Mouse (Mus musculus) intestine, embryonic 15.5 days (tissue): Measurements from ENCODE around the gene Rnf208. TPM values are rescaled to one million over a fixed set of nuclear protein-coding genes. Genes with fewer than 3 reads are reported as not detected.

Experiments used
- ATAC-seq: fragments of 200-750 bp; cut with Nextera tagmentation; 2 replicates; pipeline ENCODE4 v1.8.0; 2017; ENCODE audit warnings: moderate TSS enrichment, moderate library complexity
- H3K27ac ChIP-seq: fragments of 300-500 bp; sonication (generic); 2 replicates; pipeline ENCODE4 v1.5.1; 2015; ENCODE audit warnings: mild to moderate bottlenecking, inconsistent platforms
- H3K27me3 ChIP-seq: fragments of 300-500 bp; sonication (generic); replicated peaks from 2 replicates; pipeline ENCODE4 v1.6.1; 2015; ENCODE audit warnings: inconsistent platforms
- H3K36me3 ChIP-seq: fragments of 300-500 bp; sonication (generic); 2 replicates; pipeline ENCODE4 v1.6.1; 2015; ENCODE audit warnings: inconsistent platforms
- H3K4me1 ChIP-seq: fragments of 300-500 bp; sonication (generic); replicated peaks from 2 replicates; pipeline ENCODE4 v1.6.1; 2015; ENCODE audit warnings: inconsistent platforms
- H3K4me2 ChIP-seq: fragments of 300-500 bp; sonication (generic); replicated peaks from 2 replicates; pipeline ENCODE4 v1.6.1; 2015; ENCODE audit warnings: mild to moderate bottlenecking, inconsistent platforms
- H3K4me3 ChIP-seq: fragments of 300-500 bp; sonication (generic); replicated peaks from 2 replicates; pipeline ENCODE4 v1.5.1; 2015; ENCODE audit warnings: inconsistent platforms
- H3K9ac ChIP-seq: fragments of 300-500 bp; sonication (generic); 2 replicates; pipeline ENCODE4 v1.6.1; 2015; ENCODE audit warnings: inconsistent platforms
- H3K9me3 ChIP-seq: fragments of 300-500 bp; sonication (generic); 2 replicates; pipeline ENCODE4 v1.6.1; 2016; ENCODE audit warnings: inconsistent platforms
- WGBS: fragments of 180-500 bp; shearing (Covaris S2); methylation state at CpG from one replicate; pipeline ENCODE4 v1.1.7; 2015; 5-methylcytosine and 5-hydroxymethylcytosine counted together
- polyA plus RNA-seq: library from polyadenylated mRNA; unstranded; fragments of >200 nt; fragmentation: Nextera tagmentation; extraction: Ambion mirVana; gene quantifications from 2 replicates; pipeline ENCODE4 v1.2.1, GENCODE M21; 2015

Gene Rnf208
- polyA plus RNA-seq, 1 experiment from 2014 or later, result 19.0 TPM

DNA sequence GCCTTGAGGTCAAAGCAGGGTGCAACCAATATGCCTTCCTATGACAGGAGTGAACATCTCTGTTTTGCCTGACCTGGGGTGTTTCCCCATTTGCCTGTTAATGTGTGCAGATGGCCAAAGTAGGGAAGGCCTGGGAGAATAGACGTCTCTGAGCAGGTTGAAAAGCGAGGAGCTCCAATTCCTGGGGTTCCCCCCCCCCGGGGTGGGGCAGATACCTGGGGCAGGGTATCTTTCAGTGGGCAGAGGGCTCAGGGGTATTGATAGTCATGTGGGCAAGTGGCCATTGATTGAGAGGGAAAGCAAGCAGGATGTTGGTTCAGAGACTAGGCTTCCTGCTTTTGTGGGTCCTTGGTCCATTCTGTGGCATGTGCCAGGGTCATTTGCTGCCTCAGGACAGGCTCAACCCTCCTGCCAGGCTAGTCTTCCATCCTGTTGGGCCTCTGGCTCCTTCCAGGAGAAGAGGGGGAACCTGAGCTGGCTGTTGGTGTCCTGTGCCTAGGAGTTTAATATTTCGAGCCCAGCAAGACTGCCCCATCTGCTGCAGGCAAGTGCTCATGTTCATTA, 25.8 kb downstream of the Rnf208 start:
- Histone ChIP-seq H3K27ac (no peak overlapping the region), H3K36me3 (peaks cover 25% of the 10 kb centered on the region), H3K27me3 (peaks cover 6% of the 10 kb centered on the region), H3K9ac (no peak overlapping the region), H3K4me2 (no peak overlapping the region), H3K4me3 (no peak overlapping the region), H3K9me3 (no peaks in the 10 kb centered on the region), H3K4me1 (peaks cover 54% of the 10 kb centered on the region)
- no peak for ATAC-seq
- 74% methylated on average over 4 of the region's 4 CpGs for WGBS

DNA sequence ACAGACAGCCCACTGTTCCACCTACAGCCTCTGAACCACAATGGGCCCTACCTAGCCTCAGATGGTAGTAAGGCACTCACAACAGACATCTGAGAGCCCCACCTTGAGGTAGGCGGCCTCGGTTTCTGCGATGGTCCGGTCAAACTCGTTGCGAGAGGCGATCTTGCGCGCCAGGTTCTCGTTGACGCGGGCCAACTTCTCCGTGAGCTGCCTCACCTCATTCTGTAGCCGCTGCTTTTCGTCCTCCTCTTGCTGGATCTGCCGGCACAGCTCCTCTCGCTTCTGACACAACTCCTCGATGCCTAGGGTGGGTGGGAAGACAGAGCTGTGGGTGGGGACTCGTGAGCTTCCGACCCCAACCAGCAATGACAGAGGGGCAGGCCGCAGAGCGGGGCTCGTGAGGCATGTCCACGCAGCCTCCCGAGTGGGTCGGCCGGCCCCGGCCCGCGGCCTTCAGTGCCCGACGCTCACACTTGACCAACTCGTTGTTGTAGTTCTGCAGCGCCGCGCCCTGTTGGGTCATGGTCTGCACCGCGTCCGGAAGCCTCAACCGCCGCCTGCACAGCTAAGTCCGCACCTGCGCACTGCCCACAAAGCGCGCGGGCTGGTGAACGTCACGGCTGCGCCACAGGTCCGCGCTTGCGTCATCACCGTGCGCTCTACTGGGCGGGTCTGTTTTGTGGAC, 29.9 kb downstream of the Rnf208 start, which contains the start of the genes Ssna1 and Anapc2:
TSS of gene Ssna1 (minus strand) at position 612 of the 685 bp plus-strand sequence.
TSS of gene Anapc2 (plus strand) at position 652 of the 685 bp plus-strand sequence.
- under 1% methylated on average over 55 of the region's 55 CpGs for WGBS
- H3K9ac ChIP-seq, result peak within 1 kb of the TSS; percentile 85
- peaks cover 29% of the 10 kb centered on the region for H3K4me1 ChIP-seq
- H3K9me3 ChIP-seq, result no peaks in the 10 kb centered on the region
- H3K27me3 ChIP-seq, result no peaks in the 10 kb centered on the region
- peak within 1 kb of the TSS; percentile 91 for H3K4me2 ChIP-seq
- ATAC-seq, result peak; percentile 96
- H3K27ac ChIP-seq, result peak within 1 kb of the TSS; percentile 87
- H3K4me3 ChIP-seq, result peak within 1 kb of the TSS; percentile 89
- peaks cover 58% of the 10 kb centered on the region for H3K36me3 ChIP-seq

DNA sequence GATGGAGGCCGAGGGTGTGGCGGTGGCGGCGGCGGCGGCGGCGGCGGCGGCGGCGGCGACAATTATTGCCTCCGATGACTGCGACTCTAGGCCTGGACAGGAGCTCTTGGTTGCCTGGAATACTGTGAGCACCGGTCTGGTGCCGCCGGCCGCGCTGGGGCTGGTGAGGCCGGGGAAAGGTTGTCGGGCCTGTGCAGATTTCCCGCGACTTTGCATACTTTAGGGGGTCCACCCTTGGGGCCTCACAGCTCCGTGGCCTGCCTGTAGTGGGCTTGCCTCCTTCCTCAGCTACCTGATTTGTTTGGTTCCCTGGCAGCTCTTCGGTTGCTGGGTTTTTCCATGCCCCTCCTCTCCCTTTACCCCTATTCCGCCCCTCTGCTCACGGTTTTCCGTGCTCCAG, 30.5 kb downstream of the Rnf208 start:
- peak overlapping the region; percentile 52; the same call in 1 of the 2 replicates for H3K27ac ChIP-seq
- peaks cover 62% of the 10 kb centered on the region for H3K36me3 ChIP-seq
- peaks cover 26% of the 10 kb centered on the region for H3K4me1 ChIP-seq
- H3K27me3 ChIP-seq, result no peaks in the 10 kb centered on the region
- peak overlapping the region; percentile 91 for H3K4me2 ChIP-seq
- ATAC-seq, result peak; percentile 63
- H3K9me3 ChIP-seq, result no peaks in the 10 kb centered on the region
- peak overlapping the region; percentile 85 for H3K9ac ChIP-seq
- H3K4me3 ChIP-seq, result peak overlapping the region; percentile 89
- WGBS, result under 1% methylated on average over 29 of the region's 29 CpGs

DNA sequence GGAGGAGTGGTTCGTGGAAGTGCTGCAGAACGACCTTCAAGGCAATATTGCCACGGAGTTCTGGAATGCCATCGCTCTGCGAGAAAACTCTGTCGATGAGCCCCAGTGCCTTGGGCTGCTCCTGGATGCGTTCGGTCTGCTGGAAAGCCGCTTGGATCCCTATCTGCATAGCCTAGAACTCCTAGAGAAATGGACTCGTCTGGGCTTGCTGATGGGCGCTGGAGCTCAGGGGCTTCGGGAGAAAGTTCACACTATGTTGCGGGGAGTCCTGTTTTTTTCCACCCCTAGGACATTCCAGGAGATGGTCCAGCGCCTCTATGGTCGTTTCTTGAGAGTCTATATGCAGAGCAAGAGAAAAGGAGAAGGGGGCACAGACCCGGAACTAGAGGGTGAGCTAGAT, 31.0 kb downstream of the Rnf208 start:
- peaks cover 66% of the 10 kb centered on the region for H3K36me3 ChIP-seq
- H3K4me2 ChIP-seq, result peak overlapping the region; percentile 91
- no peaks in the 10 kb centered on the region for H3K9me3 ChIP-seq
- no peaks in the 10 kb centered on the region for H3K27me3 ChIP-seq
- H3K4me3 ChIP-seq, result peak overlapping the region; percentile 89
- H3K9ac ChIP-seq, result peak overlapping the region; percentile 85
- ATAC-seq, result no peak
- H3K27ac ChIP-seq, result no peak overlapping the region
- 34% methylated on average over 16 of the region's 16 CpGs for WGBS
- peaks cover 26% of the 10 kb centered on the region for H3K4me1 ChIP-seq

DNA sequence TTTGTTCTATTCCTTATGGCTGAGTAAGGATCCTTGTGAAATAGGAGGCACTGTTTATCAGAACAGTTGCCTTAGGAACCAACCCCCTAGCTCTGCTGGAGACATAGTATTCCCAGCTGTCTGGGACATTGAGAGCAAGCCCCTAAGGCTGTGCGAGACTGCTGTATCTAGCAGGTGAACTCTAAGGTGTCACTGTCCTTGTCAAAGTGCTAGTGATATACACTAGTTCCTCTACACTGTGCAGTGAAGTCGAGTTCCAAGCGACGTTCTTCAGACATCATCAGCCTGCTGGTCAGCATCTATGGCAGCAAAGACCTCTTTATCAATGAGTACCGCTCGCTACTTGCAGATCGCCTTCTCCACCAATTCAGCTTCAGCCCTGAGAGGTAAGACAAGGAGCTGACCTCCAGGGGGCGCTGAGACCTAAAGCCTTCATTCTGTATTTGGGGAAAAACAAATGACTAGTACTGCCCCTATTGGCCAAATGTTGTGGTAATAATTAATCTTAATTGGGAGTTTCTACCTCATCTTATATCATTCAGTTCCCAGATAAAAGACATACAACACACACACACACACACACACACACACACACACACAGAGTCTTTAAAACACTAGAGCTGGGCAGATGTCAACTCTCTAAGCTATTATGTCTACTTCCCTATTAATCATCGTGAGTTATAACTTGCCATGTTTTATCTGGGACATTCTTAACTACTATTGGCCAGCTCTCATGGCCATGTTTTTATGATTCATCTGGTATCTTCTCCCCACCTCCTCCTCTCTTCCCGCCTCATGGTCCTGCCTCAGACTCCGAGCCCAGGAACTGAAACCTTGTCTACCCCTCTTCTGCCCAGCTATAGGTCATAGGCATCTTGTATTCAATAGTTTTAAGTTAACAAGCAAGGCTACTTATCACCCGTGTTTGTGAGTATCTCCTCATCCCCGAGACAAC, 37.1 kb downstream of the Rnf208 start:
- H3K4me3 ChIP-seq, result no peak overlapping the region
- 65% methylated on average over 13 of the region's 13 CpGs for WGBS

DNA sequence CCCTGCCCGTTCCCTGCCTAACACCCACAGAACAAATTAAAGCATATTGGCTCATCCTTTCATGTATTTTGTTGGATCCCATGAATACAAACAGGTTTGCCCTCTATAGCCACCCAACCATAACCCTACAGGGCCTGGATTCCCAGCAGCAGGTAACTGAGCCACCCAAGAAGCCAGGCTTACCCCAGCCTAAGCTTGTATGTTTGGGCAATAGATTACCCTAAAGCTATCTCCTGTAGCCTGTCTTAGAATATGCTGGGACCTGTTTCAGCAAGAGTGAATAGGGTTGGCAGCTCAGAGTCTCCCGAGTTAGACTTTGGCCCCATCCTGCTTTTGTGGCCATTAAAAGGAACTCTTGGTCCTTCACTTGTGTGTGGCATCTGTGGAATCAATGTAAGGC, 43.5 kb downstream of the Rnf208 start:
- Histone ChIP-seq H3K4me1 (peaks cover 15% of the 10 kb centered on the region; the same call in 1 of the 2 replicates), H3K9ac (no peak overlapping the region), H3K27ac (peak overlapping the region; percentile 71), H3K9me3 (no peaks in the 10 kb centered on the region), H3K36me3 (peaks cover 34% of the 10 kb centered on the region), H3K27me3 (peaks cover 27% of the 10 kb centered on the region), H3K4me3 (no peak overlapping the region), H3K4me2 (no peak overlapping the region)
- ATAC-seq, result peak; percentile 7; the same call in 1 of the 2 replicates
- 87% methylated on average over 2 of the region's 2 CpGs for WGBS

More for the DNA sequence above, 37.1 kb downstream of the Rnf208 start:
- no peaks in the 10 kb centered on the region for H3K4me1 ChIP-seq
- H3K9me3 ChIP-seq, result no peaks in the 10 kb centered on the region
- no peak overlapping the region for H3K27ac ChIP-seq
- no peak overlapping the region for H3K9ac ChIP-seq
- no peaks in the 10 kb centered on the region for H3K27me3 ChIP-seq
- H3K36me3 ChIP-seq, result peaks cover 74% of the 10 kb centered on the region
- ATAC-seq, result peak; percentile 61; the same call in 1 of the 2 replicates
- no peak overlapping the region for H3K4me2 ChIP-seq

DNA sequence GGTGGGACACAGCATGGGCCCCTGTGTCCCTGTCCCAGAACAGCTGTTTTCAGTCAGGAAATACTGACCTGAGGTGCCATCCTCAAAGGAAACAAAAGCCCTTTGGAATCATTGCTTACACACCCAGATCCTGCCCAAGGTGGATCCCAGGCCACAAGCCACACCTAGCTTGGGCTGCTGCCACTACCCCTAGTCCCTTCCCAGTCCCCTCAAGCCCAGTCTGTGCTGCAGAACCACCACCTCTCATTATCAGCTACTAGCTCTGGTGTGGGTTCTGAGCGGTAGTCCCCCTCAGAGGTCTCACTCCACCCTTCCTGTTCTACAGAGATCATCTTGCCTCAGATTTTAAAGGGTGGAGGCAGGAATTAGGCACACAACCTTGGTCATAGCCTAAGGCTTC, 44.3 kb downstream of the Rnf208 start:
- no peaks in the 10 kb centered on the region for H3K9me3 ChIP-seq
- ATAC-seq, result peak; percentile 42
- peak overlapping the region; percentile 71 for H3K27ac ChIP-seq
- H3K36me3 ChIP-seq, result peaks cover 29% of the 10 kb centered on the region
- H3K9ac ChIP-seq, result no peak overlapping the region; the same call in 1 of the 2 replicates
- no peak overlapping the region for H3K4me3 ChIP-seq
- peaks cover 35% of the 10 kb centered on the region for H3K27me3 ChIP-seq
- H3K4me2 ChIP-seq, result peak overlapping the region; percentile 17
- WGBS, result 67% methylated on average over 1 of the region's 1 CpGs
- H3K4me1 ChIP-seq, result peaks cover 20% of the 10 kb centered on the region

DNA sequence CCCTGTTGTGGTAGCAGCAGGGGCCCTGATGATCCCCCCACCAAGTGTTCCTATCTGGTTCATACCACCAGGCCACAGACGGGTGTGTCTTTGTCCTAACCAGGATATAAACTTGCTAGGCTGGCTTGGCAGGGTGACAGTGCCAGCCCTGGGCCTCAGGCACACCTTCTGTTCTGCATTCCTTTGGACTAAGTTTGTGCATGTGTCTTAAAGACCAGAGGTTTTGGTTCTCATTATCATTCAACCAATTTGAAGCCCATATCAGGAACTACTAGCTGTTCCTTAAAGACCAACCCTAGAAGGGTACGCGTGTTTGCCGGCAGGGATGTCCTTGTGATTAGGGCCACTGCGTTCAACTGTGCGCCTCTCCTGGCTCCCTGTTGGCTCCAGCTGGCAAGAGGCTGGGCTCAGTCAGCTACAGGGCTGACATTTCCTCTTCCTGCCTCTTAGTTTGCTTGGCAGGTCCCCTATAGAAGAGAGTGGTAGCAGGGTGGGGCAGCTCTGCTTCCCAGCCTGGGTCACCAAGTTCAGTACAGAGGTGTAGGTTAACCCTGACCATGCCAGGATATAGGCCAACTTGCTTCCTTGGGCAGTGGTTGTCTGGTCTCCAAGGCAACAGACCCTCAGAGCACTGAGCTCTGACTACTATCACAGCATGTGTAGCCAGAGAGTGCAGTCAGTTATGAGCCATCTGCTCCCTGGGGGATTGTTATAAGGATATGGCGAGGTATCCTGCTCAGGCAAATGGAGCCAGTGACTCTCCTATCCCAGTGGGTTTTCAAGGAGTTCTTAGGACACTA, 45.0 kb downstream of the Rnf208 start:
- Histone ChIP-seq H3K27me3 (peaks cover 42% of the 10 kb centered on the region), H3K9ac (no peak overlapping the region), H3K4me3 (no peak overlapping the region), H3K36me3 (peaks cover 25% of the 10 kb centered on the region), H3K4me1 (peaks cover 21% of the 10 kb centered on the region), H3K9me3 (no peaks in the 10 kb centered on the region), H3K27ac (peak overlapping the region; percentile 71), H3K4me2 (peak overlapping the region; percentile 17)
- peak; percentile 80 for ATAC-seq
- 43% methylated on average over 7 of the region's 7 CpGs for WGBS

DNA sequence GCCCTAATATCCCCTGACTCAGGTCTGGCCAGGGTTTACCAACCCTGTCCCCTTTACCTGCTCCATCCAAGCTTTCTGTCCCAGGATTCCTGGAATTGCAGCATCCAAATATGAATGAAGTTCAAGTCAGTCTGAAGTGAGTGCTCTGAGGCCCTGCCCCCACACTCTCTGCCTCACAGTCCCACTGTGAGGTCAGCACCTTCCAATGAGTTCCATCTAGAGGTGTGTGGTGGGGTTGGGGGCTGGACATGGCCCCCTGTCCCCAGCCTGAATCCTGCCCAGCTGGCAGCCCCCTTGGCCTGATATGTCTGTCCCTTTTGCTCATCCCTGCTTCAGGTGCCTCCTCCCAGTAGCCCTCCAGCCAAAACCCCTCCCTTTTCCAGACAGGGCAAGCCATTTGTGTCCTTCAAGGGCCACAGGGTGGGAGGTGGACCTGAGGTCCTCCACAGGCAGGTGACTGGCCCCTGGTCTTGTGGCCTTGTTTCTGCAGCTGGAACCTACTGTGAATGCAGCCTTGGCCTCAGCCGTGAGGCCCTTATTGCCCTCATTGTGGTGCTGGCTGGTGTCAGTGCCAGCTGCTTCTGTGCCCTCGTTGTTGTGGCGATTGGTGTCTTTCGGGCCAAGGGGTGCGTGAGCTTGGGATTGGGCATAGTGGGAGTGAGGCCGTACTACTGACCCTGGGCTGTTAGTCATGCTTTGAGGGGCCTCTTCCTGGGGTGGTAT, 46.0 kb downstream of the Rnf208 start, which contains the start of gene Tmem210:
TSS of gene Tmem210 (plus strand) at position 219 of the 723 bp plus-strand sequence.
- ATAC-seq, result no peak
- Histone ChIP-seq H3K27ac (peak within 1 kb of the TSS; percentile 71), H3K4me2 (peak within 1 kb of the TSS; percentile 17), H3K9me3 (no peaks in the 10 kb centered on the region), H3K27me3 (peaks cover 53% of the 10 kb centered on the region), H3K9ac (no peak within 1 kb of the TSS; the same call in 1 of the 2 replicates), H3K4me1 (peaks cover 29% of the 10 kb centered on the region), H3K36me3 (peaks cover 17% of the 10 kb centered on the region), H3K4me3 (no peak within 1 kb of the TSS)
- WGBS, result 89% methylated on average over 6 of the region's 6 CpGs

DNA sequence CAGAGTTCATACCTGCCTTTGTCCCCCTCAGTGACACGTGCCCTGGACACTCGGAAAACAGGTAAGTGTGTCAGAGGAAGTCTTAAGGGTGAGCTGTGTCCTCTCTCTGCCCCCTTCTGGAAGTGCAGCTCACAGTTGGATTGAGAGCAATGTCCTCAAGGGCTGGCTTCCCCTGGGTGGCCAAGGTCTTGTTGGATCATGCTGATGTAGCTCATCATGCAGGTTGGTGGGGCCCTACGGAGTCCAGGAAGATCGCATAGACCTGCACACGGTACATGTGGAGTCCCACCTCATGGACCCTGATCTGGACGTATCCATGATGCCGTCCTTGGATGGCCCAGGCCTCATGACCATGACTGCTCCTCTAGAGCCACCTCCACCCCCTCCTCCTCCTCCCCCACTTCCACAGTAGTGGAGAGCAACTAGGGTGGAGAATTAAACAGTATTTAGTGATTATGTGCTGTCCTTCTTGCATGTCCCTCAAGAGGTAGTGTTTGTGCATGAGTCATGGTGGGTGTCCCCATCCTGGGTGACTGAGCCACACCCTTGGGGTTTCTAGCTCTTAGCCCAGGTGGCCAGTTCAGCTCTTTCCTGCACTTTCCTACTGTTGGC, 46.8 kb downstream of the Rnf208 start:
- peaks cover 59% of the 10 kb centered on the region for H3K27me3 ChIP-seq
- peaks cover 11% of the 10 kb centered on the region; the same call in 1 of the 2 replicates for H3K36me3 ChIP-seq
- no peak overlapping the region for H3K4me3 ChIP-seq
- ATAC-seq, result no peak
- no peak overlapping the region for H3K9ac ChIP-seq
- H3K9me3 ChIP-seq, result no peaks in the 10 kb centered on the region
- 78% methylated on average over 7 of the region's 7 CpGs for WGBS
- H3K27ac ChIP-seq, result no peak overlapping the region
- peaks cover 29% of the 10 kb centered on the region for H3K4me1 ChIP-seq
- no peak overlapping the region for H3K4me2 ChIP-seq
